Mouse (Mus musculus): ENCODE data around the gene Cacna1s.

Cacna1s gene

GRCm38 (mm10) chr1:136117069-136117468, 64.5 kb downstream of the Cacna1s start:
- peak in 1 of 2 experiments; percentile 42 for DNase-seq (ENCODE audit: low spot score in 2 of 2)

GRCm38 (mm10) chr1:136118875-136119274, 66.3 kb downstream of the Cacna1s start:
- peak in 1 of 2 experiments; percentile 65 for DNase-seq (ENCODE audit: low spot score in 2 of 2)

DNA sequence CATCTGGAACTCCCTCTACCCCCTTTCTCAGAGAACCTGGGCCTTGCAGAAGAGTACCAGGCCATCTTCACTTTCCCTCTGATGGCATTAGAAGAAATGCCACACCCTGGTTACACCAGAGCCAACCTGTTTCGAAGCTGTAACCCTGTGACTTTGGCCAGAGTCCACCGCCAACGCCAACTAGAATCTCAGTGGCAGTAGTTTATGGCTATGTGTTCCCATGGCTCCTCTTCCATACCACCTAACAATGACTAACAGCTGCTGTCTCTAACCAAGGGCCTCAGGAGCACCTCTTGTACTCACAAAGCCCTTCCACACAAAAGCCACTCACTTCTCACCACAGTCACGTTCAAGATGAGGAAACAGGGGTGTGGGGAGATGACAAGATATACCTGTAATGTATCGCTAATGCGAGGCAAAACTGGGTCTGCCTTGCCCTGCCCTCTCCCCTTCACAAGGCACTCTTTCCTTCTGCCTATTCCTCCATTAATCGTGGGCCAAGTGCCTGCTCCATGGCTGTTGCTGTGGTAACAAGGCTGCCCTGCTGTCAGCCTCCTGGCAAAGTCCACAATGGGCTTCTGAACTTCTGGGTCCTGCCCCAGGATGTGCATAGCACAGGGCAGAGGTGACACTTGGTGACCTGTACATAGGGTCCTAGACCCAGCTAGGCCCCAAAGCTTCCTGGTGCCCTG, 67.2 kb downstream of the Cacna1s start:
- DNase-seq (ENCODE audit: low spot score in 2 of 2): no peak

DNA sequence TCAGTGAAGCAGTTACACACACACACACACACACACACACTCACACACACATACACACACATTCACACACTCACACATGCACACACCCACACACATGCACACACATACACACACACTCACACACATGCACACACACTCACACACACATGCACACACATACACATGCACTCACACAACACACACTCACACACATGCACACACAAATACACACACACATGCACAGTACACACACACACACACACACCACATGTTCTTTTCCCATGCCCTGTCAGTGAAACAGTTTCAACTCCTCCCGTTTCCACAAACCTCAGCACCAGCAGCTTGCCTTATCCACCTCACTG, 67.7 kb downstream of the Cacna1s start:
- no peak for DNase-seq (ENCODE audit: low spot score in 2 of 2)

DNA sequence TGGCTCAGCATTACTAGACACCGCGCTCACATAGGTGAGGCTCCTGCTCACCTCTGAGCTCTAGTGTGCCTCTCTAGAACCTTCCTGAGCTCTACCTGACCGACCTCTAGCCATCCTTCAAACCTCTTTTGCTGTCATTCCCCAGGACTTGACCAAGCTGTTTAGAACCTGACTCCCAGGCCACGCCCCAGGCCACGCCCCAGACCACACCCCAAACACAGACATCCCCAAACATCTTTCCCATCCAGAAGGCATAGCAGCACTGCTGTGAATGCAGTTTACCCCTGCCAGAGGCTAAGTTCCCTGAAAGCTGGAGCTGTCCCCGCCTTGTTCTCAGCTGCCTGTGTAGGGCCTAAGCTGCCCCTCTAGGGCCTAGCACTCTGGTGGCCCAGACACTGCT, 68.2 kb downstream of the Cacna1s start:
- DNase-seq (ENCODE audit: low spot score in 2 of 2): no peak

DNA sequence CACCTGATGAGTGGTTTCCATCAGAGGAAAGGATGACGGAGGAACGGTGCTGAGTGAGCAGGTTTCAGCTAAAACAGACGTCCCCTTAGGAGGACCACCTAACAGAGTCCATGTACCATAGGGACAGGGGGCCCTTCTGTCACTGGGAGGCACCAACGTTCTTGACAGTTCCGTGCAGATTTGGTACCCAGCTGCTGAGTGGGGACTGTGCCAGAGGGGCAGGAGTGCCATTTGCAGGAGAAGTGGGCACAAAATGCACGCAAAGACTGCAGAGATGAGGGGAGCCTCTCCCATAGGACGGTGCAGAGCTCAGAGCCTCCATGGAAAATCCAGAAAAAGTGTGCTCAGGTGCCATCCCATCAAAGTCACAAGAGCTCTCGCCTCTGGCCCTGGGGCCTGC, 69.5 kb downstream of the Cacna1s start:
- DNase-seq (ENCODE audit: low spot score in 2 of 2): no peak

DNA sequence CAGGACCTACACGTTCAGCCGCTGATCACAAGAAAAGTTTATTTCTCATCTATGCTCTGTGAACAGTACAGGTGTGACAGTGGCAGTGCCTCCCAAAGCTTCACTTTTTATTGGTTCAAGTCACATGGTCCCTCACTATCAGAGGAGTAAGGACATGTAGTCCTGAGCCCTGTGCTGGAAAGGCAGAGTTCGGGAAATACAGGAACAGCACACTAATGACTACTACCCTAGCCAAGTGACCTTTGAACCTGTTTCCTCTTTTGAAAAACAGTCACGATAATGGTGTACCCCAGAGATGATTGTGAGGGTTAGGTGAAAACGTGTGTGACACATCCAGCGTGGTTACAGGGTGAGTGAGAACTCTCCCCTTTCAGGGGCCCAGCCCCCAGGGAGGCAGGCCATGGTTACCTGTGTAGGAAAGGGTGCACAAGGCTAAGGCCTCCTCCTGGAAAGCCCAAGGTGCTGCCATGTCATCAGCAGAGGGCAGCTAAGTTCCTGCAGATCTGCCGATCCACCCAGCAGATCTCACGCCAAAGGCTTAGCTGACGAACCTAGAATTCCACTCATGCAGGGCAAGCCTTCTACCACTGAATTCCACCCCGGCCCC, 73.7 kb downstream of the Cacna1s start:
- no peak for DNase-seq (ENCODE audit: low spot score in 2 of 2)

DNA sequence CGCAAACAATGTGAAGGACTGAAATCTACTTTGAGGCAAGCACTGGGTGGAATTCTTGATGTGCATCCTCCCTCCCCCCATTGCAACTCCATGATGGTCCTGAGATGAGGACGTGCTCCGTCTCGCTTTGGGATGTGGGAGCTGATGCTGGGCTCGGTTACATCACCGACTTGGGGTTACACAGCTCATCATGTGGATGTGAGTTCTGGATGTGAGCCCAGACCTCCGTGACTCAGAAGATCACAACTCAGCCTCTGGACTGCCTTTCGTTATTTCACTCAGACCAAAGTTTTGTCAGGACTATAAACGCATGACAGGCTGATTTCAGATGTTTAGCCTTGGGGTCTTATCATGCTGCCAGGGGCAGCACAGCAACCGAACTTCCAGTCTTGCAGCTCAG, 74.3 kb downstream of the Cacna1s start:
- DNase-seq (ENCODE audit: low spot score in 2 of 2): no peak

DNA sequence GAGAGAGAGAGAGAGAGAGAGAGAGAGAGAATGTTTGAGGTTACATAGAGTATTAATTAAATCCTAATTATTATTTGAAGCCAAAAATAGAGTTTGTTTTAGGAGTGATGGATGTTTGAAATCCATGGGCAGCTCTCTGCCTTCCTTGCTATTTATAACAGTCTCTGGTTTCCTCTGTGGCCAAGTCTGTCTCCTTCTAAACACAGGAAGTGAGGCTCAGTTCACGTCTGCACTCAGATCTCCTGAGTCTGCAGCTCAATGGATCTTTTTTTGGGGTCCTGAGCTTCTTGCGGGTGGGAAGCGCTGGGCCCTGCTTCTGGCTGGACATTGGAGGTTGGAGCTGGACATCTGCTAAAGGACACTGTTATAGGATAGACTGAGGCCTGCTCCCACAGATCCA, 75.3 kb downstream of the Cacna1s start:
- no peak for DNase-seq (ENCODE audit: low spot score in 2 of 2)

DNA sequence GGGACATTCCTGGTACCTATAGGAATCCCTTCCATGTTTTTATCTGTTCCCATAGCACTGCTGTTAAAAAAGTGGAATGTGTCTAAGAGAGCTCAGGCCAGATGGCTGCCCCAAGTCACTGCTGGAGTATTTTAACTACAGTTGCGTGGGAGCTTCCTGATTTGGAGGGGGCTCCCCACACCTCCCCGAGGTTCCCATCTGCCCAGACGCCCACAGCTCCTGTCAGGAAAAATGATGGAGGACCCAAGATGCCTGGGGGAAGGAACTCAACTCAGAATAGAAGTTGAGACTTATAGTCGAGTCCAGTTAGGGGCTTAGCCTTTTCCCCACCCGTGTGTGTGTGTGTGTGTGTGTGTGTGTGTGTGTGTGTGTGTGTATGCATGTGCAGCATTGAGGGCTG, 75.9 kb downstream of the Cacna1s start:
- no peak for DNase-seq (ENCODE audit: low spot score in 2 of 2)

DNA sequence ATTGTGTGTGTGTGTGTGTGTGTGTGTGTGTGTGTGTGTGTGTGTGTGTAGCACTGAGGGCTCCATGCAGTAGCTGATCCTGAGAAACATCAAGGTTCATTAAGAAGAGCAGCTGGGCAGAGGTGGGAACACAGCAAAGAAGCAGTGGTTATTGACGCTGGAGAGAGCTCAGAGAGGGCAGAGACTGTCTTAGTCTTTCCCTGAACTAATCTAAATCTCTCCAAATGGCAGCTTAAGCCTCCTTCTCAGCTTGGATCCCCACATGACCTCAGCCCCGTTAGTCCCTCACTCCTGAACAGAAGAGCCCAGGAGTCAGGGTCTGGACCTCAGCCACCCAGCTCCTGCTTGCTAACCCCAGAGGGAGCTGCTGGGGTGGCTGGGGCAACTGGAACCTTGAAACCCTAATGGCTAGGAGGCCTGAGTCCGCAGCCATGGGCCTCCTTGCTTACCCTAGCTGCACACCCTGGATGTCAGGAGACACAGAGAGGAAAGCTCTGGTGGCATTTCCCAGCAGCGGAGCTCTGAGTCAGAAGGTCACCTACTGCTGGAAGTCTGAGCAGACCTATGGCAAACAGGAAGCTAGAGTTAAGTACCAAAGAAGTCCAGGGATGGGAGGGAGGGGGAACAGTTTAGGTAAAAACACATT, 76.5 kb downstream of the Cacna1s start:
- DNase-seq (ENCODE audit: low spot score in 2 of 2): no peak

- DNase-seq (ENCODE audit: low spot score in 2 of 2): no peak
These were observed 77.6 kb downstream of the Cacna1s start for GRCm38 (mm10) chr1:136130107-136130506.

DNA sequence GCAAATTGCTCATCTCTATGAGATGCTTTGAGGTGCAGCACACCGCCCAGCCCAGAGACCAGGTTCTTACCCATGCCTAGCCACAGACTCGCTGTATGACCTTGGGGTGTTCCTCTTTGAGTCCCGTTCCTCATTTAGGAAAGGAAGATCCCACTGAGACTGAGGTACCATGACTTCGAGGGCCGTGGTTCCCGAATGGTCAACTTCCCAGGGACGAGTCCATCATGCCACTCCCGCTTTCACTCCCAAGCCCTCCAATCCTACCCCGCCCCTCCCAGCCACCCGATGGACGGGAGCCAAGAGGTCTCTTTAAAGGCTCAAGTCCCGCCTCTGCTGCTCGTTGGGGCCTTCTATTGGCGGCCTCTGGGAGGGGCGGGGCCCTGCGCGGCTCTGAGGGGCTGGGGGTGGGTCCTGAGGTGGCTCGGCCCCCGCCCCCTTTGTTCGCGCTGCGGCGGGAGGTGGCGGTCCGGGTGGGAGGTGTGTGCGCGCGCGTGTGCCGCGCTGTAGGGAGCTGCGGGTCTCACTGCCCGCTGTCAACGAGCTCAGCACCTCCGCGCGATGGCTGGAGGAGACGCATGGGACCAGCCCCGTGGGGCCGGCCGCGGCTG, 78.5 kb downstream of the Cacna1s start, which contains the start of gene Kif21b:
Gene Kif21b (plus strand): TSS at position 439 of the 608 bp plus-strand sequence.
- peak; percentile 86 to 91 for DNase-seq (ENCODE audit: low spot score in 2 of 2)

DNA sequence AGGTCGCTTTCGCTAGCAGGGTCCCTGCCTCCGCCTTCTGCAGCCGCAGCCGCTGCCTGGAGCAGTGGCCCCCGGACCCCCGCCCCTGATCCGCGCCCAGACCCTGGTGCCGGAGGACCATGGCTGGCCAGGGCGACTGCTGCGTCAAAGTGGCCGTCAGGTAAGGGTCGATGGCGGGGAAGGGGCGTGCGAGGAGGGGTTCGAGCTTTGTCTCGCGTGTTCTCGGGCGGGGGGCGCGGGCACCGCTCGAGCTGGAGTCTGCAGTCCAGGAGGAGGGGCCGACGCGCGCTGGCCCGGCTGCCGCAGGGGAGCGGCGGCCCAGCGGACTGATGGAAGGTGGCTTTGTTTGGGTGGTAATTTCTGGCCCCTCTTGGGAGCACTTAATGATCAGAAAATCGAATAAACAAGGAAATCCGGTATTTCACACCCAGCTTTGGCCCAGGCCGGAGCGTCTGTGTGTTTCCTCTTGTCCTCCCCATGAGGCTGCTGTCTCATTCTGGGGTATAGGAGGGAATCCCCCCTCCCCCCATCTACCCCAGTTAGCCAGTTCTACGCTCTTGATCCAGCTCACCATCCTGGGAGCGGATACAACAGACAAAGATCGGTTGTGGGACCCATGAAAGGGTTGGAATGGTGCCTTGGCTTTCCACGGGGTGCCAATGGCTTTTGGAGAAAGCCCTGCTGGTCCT, 79.2 kb downstream of the Cacna1s start:
- peak; percentile 47 to 62 for DNase-seq (ENCODE audit: low spot score in 2 of 2)

DNA sequence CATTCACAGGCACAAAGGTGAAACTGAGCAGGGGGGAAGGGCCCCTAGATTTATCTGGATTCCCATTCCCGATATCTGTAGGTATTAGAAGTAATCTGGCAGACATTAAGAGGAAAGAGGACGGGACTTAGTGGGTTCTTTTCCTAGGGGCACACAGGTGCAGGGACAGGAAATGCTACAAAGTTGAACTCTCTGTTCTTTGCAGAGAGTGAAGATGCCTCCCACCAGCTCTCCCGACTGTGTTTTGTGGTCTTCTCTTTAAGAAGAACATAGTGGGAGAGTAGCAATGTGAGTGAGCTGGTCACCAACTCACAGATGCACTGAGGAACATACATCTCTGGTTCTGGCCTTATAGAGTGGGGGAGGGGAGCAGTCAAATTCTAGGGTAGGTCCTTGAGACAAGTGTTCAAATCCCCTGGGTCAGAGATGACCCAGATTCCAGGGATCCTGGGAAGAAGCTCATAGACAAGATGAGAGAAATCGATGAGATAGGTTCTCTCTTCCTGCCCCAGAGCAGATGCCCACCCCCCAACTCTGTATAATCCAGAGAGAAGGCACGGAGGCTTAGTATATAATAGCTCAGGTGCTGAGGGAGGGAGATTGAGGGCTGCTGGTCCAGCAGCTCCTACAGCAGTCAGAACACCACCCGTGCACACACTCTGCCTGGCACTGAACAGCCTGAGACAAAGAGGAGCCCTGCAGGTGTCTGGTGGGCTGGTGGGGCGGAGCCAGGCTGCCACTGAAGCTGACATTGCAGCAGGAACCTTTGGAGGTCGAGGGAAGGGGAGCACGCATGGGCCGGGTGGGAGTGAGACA, 80.0 kb downstream of the Cacna1s start:
- no peak for DNase-seq (ENCODE audit: low spot score in 2 of 2)

- DNase-seq (ENCODE audit: low spot score in 2 of 2): no peak
These were observed 81.2 kb downstream of the Cacna1s start for GRCm38 (mm10) chr1:136133570-136134240.

DNA sequence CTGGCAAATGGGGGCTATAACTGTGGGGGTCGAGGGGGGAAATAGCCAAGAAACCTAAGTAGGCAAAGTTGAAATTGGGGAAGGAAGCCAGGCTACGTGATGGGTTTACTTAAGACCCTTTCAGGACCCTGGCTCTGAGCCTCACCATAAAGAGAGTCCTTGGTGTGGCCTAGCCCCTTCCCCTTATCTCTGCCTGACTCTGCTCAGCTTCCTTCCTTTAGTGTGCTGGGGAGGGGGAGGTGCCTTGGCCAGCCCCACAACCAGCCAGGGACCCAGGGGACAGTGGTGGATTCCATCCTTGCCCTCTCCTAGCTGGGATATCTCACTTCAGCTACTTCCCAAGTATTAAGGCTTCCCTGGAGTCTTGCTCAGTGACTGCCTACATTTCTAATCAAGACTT, 82.0 kb downstream of the Cacna1s start:
- DNase-seq (ENCODE audit: low spot score in 2 of 2): no peak

DNA sequence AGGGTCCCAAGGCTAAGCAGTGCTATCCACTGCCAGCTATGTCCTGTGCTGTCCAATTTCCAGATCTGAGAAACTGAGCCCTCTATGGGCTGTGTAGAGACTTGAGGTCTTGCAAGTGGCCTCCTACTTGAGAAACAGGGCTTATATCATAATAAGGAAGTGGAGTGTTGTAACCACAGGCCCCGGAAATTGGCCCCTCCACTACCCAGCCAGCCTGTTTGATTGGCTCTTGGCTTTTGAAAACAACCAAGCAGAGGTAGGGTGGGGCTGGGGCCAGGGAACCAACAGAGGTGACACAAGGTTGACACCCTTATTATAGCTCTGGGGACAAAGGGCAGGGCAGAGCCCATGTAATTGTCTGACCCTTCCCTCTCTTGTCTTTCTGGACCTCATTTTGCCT, 82.5 kb downstream of the Cacna1s start:
- peak; percentile 91 to 93 for DNase-seq (ENCODE audit: low spot score in 2 of 2)

DNA sequence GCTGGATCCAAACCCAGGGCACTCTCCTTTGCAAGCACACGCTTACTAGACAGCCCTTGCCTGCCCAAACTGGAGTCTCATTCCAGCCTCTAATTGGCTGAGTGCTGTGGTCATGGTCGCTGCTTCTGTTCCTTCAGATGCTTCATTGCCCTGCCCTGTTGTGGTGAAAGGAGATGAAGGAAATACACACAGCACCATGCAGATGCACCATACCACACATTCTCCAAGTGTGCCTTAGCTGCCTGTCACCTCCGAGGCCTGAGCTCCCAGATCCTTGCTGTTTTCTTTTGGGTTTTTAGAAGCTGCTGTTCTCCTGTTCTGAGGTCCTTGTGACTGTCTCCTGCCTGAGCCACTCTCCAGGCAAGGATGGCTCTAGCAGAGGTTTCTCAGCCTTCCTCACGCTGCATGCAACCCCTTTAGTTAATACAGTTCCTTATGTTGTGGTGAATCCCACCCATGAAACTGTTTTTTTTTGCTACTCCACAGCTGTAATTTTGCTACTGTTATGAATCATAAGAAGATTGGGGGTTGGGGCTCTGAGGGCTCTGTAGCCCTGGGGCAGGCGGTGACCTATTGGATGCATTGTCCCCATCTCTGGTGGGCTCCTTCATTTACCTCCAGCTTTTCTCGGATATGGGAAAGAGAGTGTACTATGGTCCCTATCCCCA, 83.4 kb downstream of the Cacna1s start:
- peak; percentile 31 to 43 for DNase-seq (ENCODE audit: low spot score in 2 of 2)

DNA sequence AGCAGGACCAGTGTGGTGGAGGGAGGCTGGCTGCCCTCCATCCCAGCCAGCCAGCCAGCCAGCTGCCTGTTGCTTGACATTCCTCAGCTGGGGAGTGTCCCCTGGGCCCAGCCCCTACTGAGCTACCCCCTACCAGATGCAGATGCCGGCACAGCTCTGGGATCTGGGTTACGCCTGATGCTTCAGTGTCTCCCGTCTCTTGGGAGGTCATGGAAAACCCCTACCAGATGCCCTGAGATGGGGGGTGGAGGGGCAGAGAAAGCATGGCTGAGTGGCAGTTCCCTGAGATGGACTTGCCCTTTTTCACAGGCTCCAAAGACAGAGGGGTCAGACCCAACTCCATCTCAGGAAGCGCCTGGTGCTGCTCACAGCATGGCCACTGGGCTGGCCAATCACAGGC, 84.0 kb downstream of the Cacna1s start:
- DNase-seq (ENCODE audit: low spot score in 2 of 2): no peak
